Mouse (Mus musculus) E14TG2a.4 (cell line): ENCODE measurements around the gene Zbtb20.

ENCODE experiments used
- H3K27me3 ChIP-seq: 2 replicates; pipeline ENCODE4 v1.6.1; 2014; ENCODE audit warnings: low read length, control low read depth; ENCODE audit not compliant: insufficient read depth
- H3K36me3 ChIP-seq: 2 replicates; pipeline ENCODE4 v1.6.1; 2014; ENCODE audit warnings: low read length, control low read depth; ENCODE audit not compliant: insufficient read depth
- H3K4me1 ChIP-seq: replicated peaks from 2 replicates; pipeline ENCODE4 v1.6.1; 2014; ENCODE audit warnings: low read depth, low read length, control low read depth
- H3K4me3 ChIP-seq: replicated peaks from 2 replicates; pipeline ENCODE4 v1.5.1; 2014; ENCODE audit warnings: mild to moderate bottlenecking, low read length
- H3K9me3 ChIP-seq: 2 replicates; pipeline ENCODE4 v1.6.1; 2014; ENCODE audit warnings: low read length, control low read depth
- CTCF ChIP-seq: conservative IDR thresholded peaks from 2 replicates; pipeline ENCODE4 v1.5.1; 2014; ENCODE audit warnings: low read length
- NANOG ChIP-seq: IDR thresholded peaks from 2 replicates; pipeline ENCODE4 v1.6.1; 2014; ENCODE audit warnings: borderline replicate concordance, low read length, mixed read lengths
- POU5F1 ChIP-seq: IDR thresholded peaks from 2 replicates; pipeline ENCODE4 v1.6.1; 2014; ENCODE audit warnings: low read length, borderline replicate concordance

The Zbtb20 gene

GRCm38 (mm10) chr16:43510516-43510915, 634.8 kb downstream of the Zbtb20 start:
- Histone ChIP-seq H3K4me1 (no peaks in the 10 kb centered on the region), H3K36me3 (no peaks in the 10 kb centered on the region), H3K27me3 (no peaks in the 10 kb centered on the region), H3K4me3 (no peak overlapping the region), H3K9me3 (no peaks in the 10 kb centered on the region)
- TF ChIP-seq NANOG, result no peak
- no peak for TF ChIP-seq POU5F1
- TF ChIP-seq CTCF, result no peak

- Histone ChIP-seq H3K4me1 (no peaks in the 10 kb centered on the region), H3K4me3 (no peak overlapping the region), H3K9me3 (no peaks in the 10 kb centered on the region), H3K36me3 (no peaks in the 10 kb centered on the region), H3K27me3 (no peaks in the 10 kb centered on the region)
- no peak for TF ChIP-seq CTCF
- TF ChIP-seq NANOG, result no peak
- no peak for TF ChIP-seq POU5F1
These were observed 635.9 kb downstream of the Zbtb20 start for GRCm38 (mm10) chr16:43511531-43511930.

- no peaks in the 10 kb centered on the region for H3K4me1 ChIP-seq
- TF ChIP-seq NANOG (no peak), CTCF (no peak), POU5F1 (no peak)
- no peak overlapping the region for H3K4me3 ChIP-seq
- no peaks in the 10 kb centered on the region for H3K36me3 ChIP-seq
- no peaks in the 10 kb centered on the region for H3K9me3 ChIP-seq
- H3K27me3 ChIP-seq, result no peaks in the 10 kb centered on the region
These were observed 638.3 kb downstream of the Zbtb20 start for GRCm38 (mm10) chr16:43513933-43514332.

GRCm38 (mm10) chr16:43515538-43515937, 639.9 kb downstream of the Zbtb20 start:
- no peaks in the 10 kb centered on the region for H3K36me3 ChIP-seq
- H3K9me3 ChIP-seq, result no peaks in the 10 kb centered on the region
- TF ChIP-seq CTCF (no peak), POU5F1 (no peak), NANOG (no peak)
- no peaks in the 10 kb centered on the region for H3K4me1 ChIP-seq
- H3K27me3 ChIP-seq, result no peaks in the 10 kb centered on the region
- no peak overlapping the region for H3K4me3 ChIP-seq

- no peaks in the 10 kb centered on the region for H3K36me3 ChIP-seq
- no peaks in the 10 kb centered on the region for H3K27me3 ChIP-seq
- TF ChIP-seq NANOG (no peak), POU5F1 (no peak), CTCF (no peak)
- H3K4me1 ChIP-seq, result 0 out of 2 replicates have a peak, but pooled peaks cover under 1% of the 10 kb centered on the region
- no peak overlapping the region for H3K4me3 ChIP-seq
- no peaks in the 10 kb centered on the region for H3K9me3 ChIP-seq
These were observed 644.6 kb downstream of the Zbtb20 start for GRCm38 (mm10) chr16:43520274-43520673.

- Histone ChIP-seq H3K27me3 (no peaks in the 10 kb centered on the region), H3K4me3 (no peak overlapping the region), H3K36me3 (no peaks in the 10 kb centered on the region), H3K9me3 (no peaks in the 10 kb centered on the region), H3K4me1 (peaks cover 4% of the 10 kb centered on the region; the same call in 1 of the 2 replicates)
- TF ChIP-seq NANOG (no peak), CTCF (no peak), POU5F1 (no peak)
These were observed 646.8 kb downstream of the Zbtb20 start for GRCm38 (mm10) chr16:43522482-43522881.

GRCm38 (mm10) chr16:43524179-43524578, 648.5 kb downstream of the Zbtb20 start:
- Histone ChIP-seq H3K36me3 (no peaks in the 10 kb centered on the region), H3K27me3 (no peaks in the 10 kb centered on the region), H3K4me1 (peaks cover 4% of the 10 kb centered on the region; the same call in 1 of the 2 replicates), H3K4me3 (no peak overlapping the region), H3K9me3 (no peaks in the 10 kb centered on the region)
- TF ChIP-seq NANOG (no peak), POU5F1 (no peak), CTCF (no peak)

- Histone ChIP-seq H3K4me3 (no peak overlapping the region), H3K27me3 (no peaks in the 10 kb centered on the region), H3K4me1 (peaks cover 4% of the 10 kb centered on the region; the same call in 1 of the 2 replicates), H3K9me3 (no peaks in the 10 kb centered on the region), H3K36me3 (no peaks in the 10 kb centered on the region)
- TF ChIP-seq POU5F1 (no peak), CTCF (no peak), NANOG (no peak)
These were observed 649.9 kb downstream of the Zbtb20 start for GRCm38 (mm10) chr16:43525624-43526023.

GRCm38 (mm10) chr16:43528300-43528699, 652.6 kb downstream of the Zbtb20 start:
- no peak for TF ChIP-seq NANOG
- TF ChIP-seq POU5F1, result no peak
- no peak for TF ChIP-seq CTCF
- H3K9me3 ChIP-seq, result no peaks in the 10 kb centered on the region
- H3K4me3 ChIP-seq, result no peak overlapping the region
- no peaks in the 10 kb centered on the region for H3K27me3 ChIP-seq
- no peaks in the 10 kb centered on the region for H3K36me3 ChIP-seq
- peaks cover 4% of the 10 kb centered on the region; the same call in 1 of the 2 replicates for H3K4me1 ChIP-seq

- no peak for TF ChIP-seq POU5F1
- no peak for TF ChIP-seq CTCF
- TF ChIP-seq NANOG, result no peak
- Histone ChIP-seq H3K4me3 (no peak overlapping the region), H3K9me3 (no peaks in the 10 kb centered on the region)
These were observed 655.6 kb downstream of the Zbtb20 start for GRCm38 (mm10) chr16:43531328-43531727.

More at GRCm38 (mm10) chr16:43531328-43531727, 655.6 kb downstream of the Zbtb20 start:
- Histone ChIP-seq H3K4me1 (no peaks in the 10 kb centered on the region), H3K27me3 (no peaks in the 10 kb centered on the region), H3K36me3 (no peaks in the 10 kb centered on the region)
